Mouse (Mus musculus): ENCODE results near the gene Panx3.
A peak's percentile ranks its signal among the peaks of the same experiment; 100 is the strongest.

Panx3 gene

DNA sequence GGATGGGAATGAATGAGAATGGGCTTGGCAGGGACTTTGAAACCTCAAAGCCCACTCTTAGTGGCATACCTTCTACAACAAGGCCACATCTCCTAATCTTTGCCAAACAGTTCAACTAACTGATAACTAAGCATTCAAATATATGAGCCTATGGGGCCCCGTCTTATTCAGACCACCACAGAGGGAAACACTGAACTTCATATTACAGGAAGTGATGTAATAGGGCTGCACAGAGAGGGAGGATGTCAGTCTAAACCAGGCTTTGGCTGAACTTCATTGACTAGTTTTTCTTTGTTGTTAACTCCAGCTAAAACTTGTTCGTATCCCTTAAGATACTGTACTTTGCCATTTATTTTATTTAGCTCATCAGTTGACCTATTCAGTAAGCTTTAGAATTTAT is 39.1 kb downstream of the Panx3 start:
- no peak for DNase-seq

- no peak for DNase-seq
Measured at GRCm38 (mm10) chr9:37628581-37628980, 40.5 kb downstream of the Panx3 start.

DNA sequence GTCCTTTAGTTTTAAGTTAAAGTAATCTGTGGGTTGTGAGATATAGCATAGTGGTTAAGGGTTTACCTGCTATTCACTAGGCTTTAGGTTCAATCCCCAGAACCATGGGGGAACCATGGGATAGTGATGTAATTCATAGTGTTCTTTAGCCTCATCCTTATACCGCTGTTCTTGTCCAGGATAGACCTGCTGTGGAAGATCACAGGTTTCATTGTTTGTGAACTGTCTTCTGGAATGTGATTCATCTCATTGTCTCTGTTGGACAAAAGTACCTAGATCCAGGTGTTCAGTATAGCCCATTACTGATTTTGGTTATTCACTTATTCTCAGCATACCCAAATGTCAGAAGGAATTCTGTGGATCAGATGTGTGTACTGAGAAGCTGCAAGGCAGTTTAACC is 41.8 kb downstream of the Panx3 start:
- no peak for DNase-seq

- peak; percentile 53 for DNase-seq
Measured at GRCm38 (mm10) chr9:37626103-37626567, 42.9 kb downstream of the Panx3 start.

DNA sequence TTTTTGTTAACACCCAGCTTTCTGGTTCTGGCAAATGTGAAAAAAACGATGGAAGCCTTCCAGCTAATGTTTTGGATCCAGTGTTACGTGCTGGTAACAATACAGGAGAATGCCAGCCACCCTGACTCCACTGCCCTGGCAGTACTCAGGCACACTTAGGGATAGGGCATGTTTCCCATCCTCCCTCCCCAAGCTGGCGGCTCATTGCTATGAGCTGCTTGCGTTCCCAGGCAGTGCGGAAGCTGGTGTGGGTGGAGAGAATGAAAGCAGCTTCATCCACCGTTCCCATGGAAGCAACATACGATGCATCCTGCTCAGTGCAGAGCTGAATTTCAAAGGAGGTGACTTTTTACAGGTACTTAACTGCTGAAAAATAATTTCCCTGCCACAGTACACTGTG is 43.4 kb downstream of the Panx3 start:
- no peak for DNase-seq

DNA sequence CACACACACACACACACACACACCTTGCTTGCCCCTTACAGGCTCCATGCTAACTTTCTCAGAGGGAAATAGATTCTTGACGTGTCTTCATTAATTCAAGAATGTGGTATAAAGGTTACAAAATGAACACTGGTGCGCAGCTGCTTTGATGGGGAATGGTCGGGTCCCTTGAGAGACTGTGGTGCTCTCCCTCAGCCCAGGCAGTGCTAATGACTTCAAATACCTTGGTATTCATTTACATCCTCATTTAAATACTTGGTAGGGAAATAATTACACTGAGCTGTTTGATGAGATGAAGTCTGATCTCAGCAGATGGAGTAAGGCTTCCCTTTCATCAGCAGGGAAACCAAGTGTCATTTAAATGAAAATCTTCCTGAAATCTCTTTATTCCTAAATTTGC is 43.9 kb downstream of the Panx3 start:
- DNase-seq = no peak

GRCm38 (mm10) chr9:37624502-37624901 is 44.5 kb downstream of the Panx3 start:
- no peak for DNase-seq

DNA sequence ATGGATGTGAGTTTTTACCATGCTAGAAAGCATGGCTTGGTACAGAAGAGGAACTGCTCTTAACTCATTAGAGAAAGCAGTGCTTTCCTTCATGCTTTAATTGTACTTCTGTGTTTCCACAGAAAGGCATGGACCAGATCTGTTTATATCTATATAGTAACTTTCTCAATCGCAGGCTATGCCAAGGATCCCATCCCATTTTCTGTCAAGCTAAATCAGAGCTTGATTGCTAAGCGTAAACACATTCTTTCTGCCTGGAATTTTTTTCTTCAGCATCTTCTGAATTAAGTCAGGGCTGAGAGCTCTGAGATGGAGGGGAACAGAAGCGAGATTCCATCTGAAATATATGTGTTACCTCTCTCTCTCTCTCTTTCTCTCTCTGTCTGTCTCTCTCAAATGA is 45.1 kb downstream of the Panx3 start:
- no peak for DNase-seq

- no peak for DNase-seq
Measured at GRCm38 (mm10) chr9:37621290-37621689, 47.7 kb downstream of the Panx3 start.

- DNase-seq = peak; percentile 18
Measured at GRCm38 (mm10) chr9:37616770-37617169, 52.3 kb downstream of the Panx3 start.

GRCm38 (mm10) chr9:37615220-37615619 is 53.8 kb downstream of the Panx3 start:
- no peak for DNase-seq

DNA sequence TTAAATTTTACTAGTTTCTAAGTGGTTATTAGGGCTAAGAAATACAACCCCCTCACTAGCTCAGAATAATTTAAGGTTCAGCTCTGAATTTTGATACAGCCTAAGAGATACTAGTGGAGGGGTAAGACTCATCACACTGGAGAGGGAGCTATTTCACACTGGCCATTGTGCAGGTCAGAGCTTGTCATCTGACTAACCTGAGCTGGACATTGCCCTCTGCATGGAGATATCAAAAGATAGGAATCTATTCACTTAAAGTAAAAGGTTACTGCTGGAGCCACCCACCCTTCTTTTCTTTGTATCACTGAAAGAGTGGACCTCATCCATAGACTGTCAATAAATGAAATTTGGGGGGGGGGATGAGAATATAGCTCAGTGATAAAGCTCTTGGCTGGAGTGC is 54.7 kb downstream of the Panx3 start:
- no peak for DNase-seq

GRCm38 (mm10) chr9:37613911-37614280 is 55.1 kb downstream of the Panx3 start:
- no peak for DNase-seq

- peak; percentile 88 for DNase-seq
Measured at GRCm38 (mm10) chr9:37613182-37613910, 55.7 kb downstream of the Panx3 start, which contains the start of gene Spa17. Gene Spa17, minus strand, starts transcription at chr9:37613722.
